Mouse (Mus musculus) cortical plate, adult 2 months (tissue): ENCODE measurements around the gene Golim4.

Experiments
- CTCF ChIP-seq: fragments of 200-500 bp; IDR thresholded peaks from 2 replicates; pipeline ENCODE4 v1.5.1; 2011; ENCODE audit warnings: mild to moderate bottlenecking, control low read depth, low read length; ENCODE audit not compliant: insufficient read depth; ENCODE audit errors: extremely low read depth
- POLR2A ChIP-seq: fragments of 200-500 bp; IDR thresholded peaks from 2 replicates; pipeline ENCODE4 v1.6.1; 2011; ENCODE audit warnings: mild to moderate bottlenecking, low read length, control low read depth; ENCODE audit not compliant: insufficient read depth; ENCODE audit errors: extremely low read depth

DNA sequence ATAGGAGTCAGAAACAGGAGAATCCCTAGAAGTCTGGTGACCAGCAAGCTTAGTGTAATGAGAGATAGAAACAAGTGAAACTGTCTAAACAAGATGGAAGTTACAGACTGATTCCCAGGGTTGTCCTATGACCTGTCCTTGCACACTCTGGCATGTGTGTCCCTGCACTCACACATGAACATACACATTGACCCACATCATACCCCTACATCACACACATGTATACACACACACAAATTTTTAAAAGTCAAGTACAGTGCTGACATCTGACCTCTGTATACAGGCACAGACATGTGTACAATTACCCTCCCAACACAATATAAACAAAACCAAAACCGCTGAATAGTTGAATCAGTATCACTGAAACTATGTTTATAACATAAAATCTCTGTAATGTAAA lies 8.7 kb downstream of the Golim4 start:
- TF ChIP-seq POLR2A (no peak), CTCF (no peak)
